Mouse (Mus musculus) embryonic facial prominence, embryonic 14.5 days (tissue): ENCODE data around the gene Cyp4f13. TPM values are rescaled to one million over a fixed set of nuclear protein-coding genes. Genes with fewer than 3 reads are reported as not detected.
A peak's percentile ranks its signal among the peaks of the same experiment; 100 is the strongest.

Source experiments
- ATAC-seq: fragments of 200-750 bp; cut with Nextera tagmentation; 2 replicates; pipeline ENCODE4 v1.8.0; 2017; ENCODE audit warnings: low read depth, moderate number of reproducible peaks, moderate TSS enrichment
- DNase-seq: peaks from one replicate; pipeline ENCODE4 v3.0.0-alpha.2; 2015; ENCODE audit warnings: low spot score
- H3K27ac ChIP-seq: fragments of 300-500 bp; sonication (generic); replicated peaks from 2 replicates; pipeline ENCODE4 v1.5.1; 2014; ENCODE audit warnings: low read depth, mild to moderate bottlenecking, low read length, moderate library complexity
- H3K27me3 ChIP-seq: fragments of 300-500 bp; sonication (generic); replicated peaks from 2 replicates; pipeline ENCODE4 v1.6.1; 2014; ENCODE audit warnings: low read length; ENCODE audit not compliant: control insufficient read depth, insufficient read depth
- H3K36me3 ChIP-seq: fragments of 300-500 bp; sonication (generic); 2 replicates; pipeline ENCODE4 v1.6.1; 2014; ENCODE audit warnings: low read length, mixed read lengths; ENCODE audit not compliant: control insufficient read depth, insufficient read depth
- H3K4me1 ChIP-seq: fragments of 300-500 bp; sonication (generic); 2 replicates; pipeline ENCODE4 v1.6.1; 2014; ENCODE audit warnings: antibody characterized with exemption, low read length; ENCODE audit not compliant: control insufficient read depth, insufficient read depth
- H3K4me2 ChIP-seq: fragments of 300-500 bp; sonication (generic); 2 replicates; pipeline ENCODE4 v1.6.1; 2014; ENCODE audit warnings: low read depth, mild to moderate bottlenecking, low read length, moderate library complexity, mixed read lengths
- H3K4me3 ChIP-seq: fragments of 300-500 bp; sonication (generic); 2 replicates; pipeline ENCODE4 v1.5.1; 2014; ENCODE audit warnings: low read depth, mild to moderate bottlenecking, low read length
- H3K9ac ChIP-seq: fragments of 300-500 bp; sonication (generic); 2 replicates; pipeline ENCODE4 v1.6.1; 2014; ENCODE audit warnings: low read depth, mild to moderate bottlenecking, low read length, moderate library complexity, mixed read lengths
- H3K9me3 ChIP-seq: fragments of 300-500 bp; sonication (generic); 2 replicates; pipeline ENCODE4 v1.6.1; 2016; ENCODE audit warnings: low read length; ENCODE audit not compliant: control insufficient read depth
- WGBS: fragments of 180-500 bp; shearing (Covaris S2); extraction: QIAGEN DNeasy Blood & Tissue Kit; methylation state at CpG from one replicate; pipeline ENCODE4 v1.1.7; 2014; 5-methylcytosine and 5-hydroxymethylcytosine counted together
- polyA plus RNA-seq: library from polyadenylated mRNA; unstranded; fragments of >200 nt; fragmentation: Nextera tagmentation; extraction: Ambion mirVana; gene quantifications from 2 replicates; pipeline ENCODE4 v1.2.1, GENCODE M21; 2014

Gene Cyp4f13
- polyA plus RNA-seq: 11.6 and 12.8 TPM in 2 replicates

GRCm38 (mm10) chr17:32947215-32947914 lies at the start of gene Cyp4f13:
Gene Cyp4f13, minus strand, starts transcription at chr17:32947402.
- 27% methylated on average over 12 of the region's 12 CpGs for WGBS
- DNase-seq: peak; percentile 96
- 0 out of 2 replicates have a peak, but pooled peaks cover 5% of the 10 kb centered on the region for H3K4me1 ChIP-seq
- H3K27me3 ChIP-seq: no peaks in the 10 kb centered on the region
- peak within 1 kb of the TSS; percentile 70 for H3K9ac ChIP-seq
- ATAC-seq: peak; percentile 99
- peak within 1 kb of the TSS; percentile 46 for H3K4me3 ChIP-seq
- no peaks in the 10 kb centered on the region for H3K36me3 ChIP-seq
- H3K4me2 ChIP-seq: peak within 1 kb of the TSS; percentile 79
- peak within 1 kb of the TSS; percentile 56 for H3K27ac ChIP-seq
- H3K9me3 ChIP-seq: no peaks in the 10 kb centered on the region

- Histone ChIP-seq H3K4me1 (peaks cover 11% of the 10 kb centered on the region; the same call in 1 of the 2 replicates), H3K4me2 (peak within 1 kb of the TSS; percentile 74), H3K27me3 (no peaks in the 10 kb centered on the region), H3K36me3 (peaks cover 29% of the 10 kb centered on the region), H3K9me3 (peaks cover 13% of the 10 kb centered on the region; the same call in 1 of the 2 replicates), H3K27ac (peak within 1 kb of the TSS; percentile 55), H3K4me3 (peak within 1 kb of the TSS; percentile 57), H3K9ac (peak within 1 kb of the TSS; percentile 67)
- WGBS: 1% methylated on average over 21 of the region's 21 CpGs
- DNase-seq: peak; percentile 96
- peak; percentile 98 for ATAC-seq
Observed at GRCm38 (mm10) chr17:32992699-32993474, 45.7 kb upstream of the Cyp4f13 start, which contains the start of gene Zfp952. Gene Zfp952, plus strand, starts transcription at chr17:32993129.

- Histone ChIP-seq H3K9me3 (peaks cover 8% of the 10 kb centered on the region; the same call in 1 of the 2 replicates), H3K4me2 (peak overlapping the region; percentile 74), H3K9ac (peak overlapping the region; percentile 67), H3K27ac (peak overlapping the region; percentile 55; the same call in 1 of the 2 replicates), H3K36me3 (peaks cover 29% of the 10 kb centered on the region), H3K4me3 (peak overlapping the region; percentile 57), H3K27me3 (no peaks in the 10 kb centered on the region), H3K4me1 (peaks cover 11% of the 10 kb centered on the region; the same call in 1 of the 2 replicates)
- WGBS: 69% methylated on average over 12 of the region's 12 CpGs
- no peak for ATAC-seq
- DNase-seq: peak; percentile 53
Observed at GRCm38 (mm10) chr17:32991965-32992698, 44.9 kb upstream of the Cyp4f13 start.

- Histone ChIP-seq H3K9ac (no peak overlapping the region), H3K27me3 (no peaks in the 10 kb centered on the region), H3K4me2 (no peak overlapping the region), H3K36me3 (no peaks in the 10 kb centered on the region), H3K9me3 (no peaks in the 10 kb centered on the region), H3K27ac (no peak overlapping the region), H3K4me1 (no peaks in the 10 kb centered on the region), H3K4me3 (no peak overlapping the region)
- DNase-seq (no peak), ATAC-seq (no peak)
- 76% methylated on average over 4 of the region's 4 CpGs for WGBS
Observed at GRCm38 (mm10) chr17:32986301-32986700, 39.1 kb upstream of the Cyp4f13 start.

GRCm38 (mm10) chr17:32981361-32981760 lies 34.2 kb upstream of the Cyp4f13 start:
- Histone ChIP-seq H3K4me1 (no peaks in the 10 kb centered on the region), H3K27me3 (no peaks in the 10 kb centered on the region), H3K9ac (no peak overlapping the region), H3K4me3 (no peak overlapping the region), H3K36me3 (peaks cover 36% of the 10 kb centered on the region), H3K27ac (no peak overlapping the region), H3K4me2 (no peak overlapping the region), H3K9me3 (no peaks in the 10 kb centered on the region)
- DNase-seq (peak; percentile 53), ATAC-seq (no peak)
- 75% methylated on average over 4 of the region's 4 CpGs for WGBS

GRCm38 (mm10) chr17:32965623-32966290 lies 18.6 kb upstream of the Cyp4f13 start, which contains the start of gene Zfp472:
Gene Zfp472, plus strand, starts transcription at chr17:32965814.
- Histone ChIP-seq H3K9me3 (no peaks in the 10 kb centered on the region), H3K4me3 (peak within 1 kb of the TSS; percentile 89), H3K4me1 (peaks cover 11% of the 10 kb centered on the region), H3K4me2 (peak within 1 kb of the TSS; percentile 88), H3K27ac (peak within 1 kb of the TSS; percentile 93), H3K9ac (peak within 1 kb of the TSS; percentile 79), H3K27me3 (no peaks in the 10 kb centered on the region), H3K36me3 (no peaks in the 10 kb centered on the region)
- DNase-seq (peak; percentile 96), ATAC-seq (peak; percentile 100)
- WGBS: under 1% methylated on average over 33 of the region's 33 CpGs

GRCm38 (mm10) chr17:32965253-32965622 lies 18.0 kb upstream of the Cyp4f13 start:
- no peaks in the 10 kb centered on the region for H3K27me3 ChIP-seq
- DNase-seq (no peak), ATAC-seq (peak; percentile 50)
- peak overlapping the region; percentile 93 for H3K27ac ChIP-seq
- under 1% methylated on average over 14 of the region's 14 CpGs for WGBS
- H3K4me1 ChIP-seq: peaks cover 11% of the 10 kb centered on the region
- H3K4me3 ChIP-seq: peak overlapping the region; percentile 89
- peak overlapping the region; percentile 79 for H3K9ac ChIP-seq
- H3K9me3 ChIP-seq: no peaks in the 10 kb centered on the region
- H3K4me2 ChIP-seq: peak overlapping the region; percentile 88
- no peaks in the 10 kb centered on the region for H3K36me3 ChIP-seq
